Mouse (Mus musculus) kidney, postnatal 0 days (tissue): ENCODE measurements around the gene Slc7a4. TPM values are rescaled to one million over a fixed set of nuclear protein-coding genes. Genes with fewer than 3 reads are reported as not detected.

Experiments used
- ATAC-seq: fragments of 200-750 bp; cut with Nextera tagmentation; replicated peaks from 2 replicates; pipeline ENCODE4 v1.8.0; 2017; ENCODE audit warnings: low read depth, moderate number of reproducible peaks, moderate TSS enrichment, moderate library complexity; ENCODE audit not compliant: low FRiP score
- DNase-seq: peaks from one replicate; pipeline ENCODE4 v3.0.0-alpha.2; 2016; ENCODE audit warnings: low spot score
- H3K27ac ChIP-seq: fragments of 300-500 bp; sonication (generic); 2 replicates; pipeline ENCODE4 v1.5.1; 2014; ENCODE audit warnings: mild to moderate bottlenecking
- H3K27me3 ChIP-seq: fragments of 300-500 bp; sonication (generic); 2 replicates; pipeline ENCODE4 v1.6.1; 2014; ENCODE audit warnings: low read length, mixed read lengths; ENCODE audit not compliant: insufficient read depth
- H3K36me3 ChIP-seq: fragments of 300-500 bp; sonication (generic); 2 replicates; pipeline ENCODE4 v1.6.1; 2014; ENCODE audit warnings: low read length, mixed read lengths; ENCODE audit not compliant: insufficient read depth
- H3K4me1 ChIP-seq: fragments of 300-500 bp; sonication (generic); replicated peaks from 2 replicates; pipeline ENCODE4 v1.6.1; 2014; ENCODE audit warnings: antibody characterized with exemption, low read length, mixed read lengths; ENCODE audit not compliant: insufficient read depth
- H3K4me2 ChIP-seq: fragments of 300-500 bp; sonication (generic); 2 replicates; pipeline ENCODE4 v1.6.1; 2014; ENCODE audit warnings: mild to moderate bottlenecking, low read length, moderate library complexity, mixed read lengths
- H3K4me3 ChIP-seq: fragments of 300-500 bp; sonication (generic); replicated peaks from 2 replicates; pipeline ENCODE4 v1.5.1; 2014; ENCODE audit warnings: low read depth, low read length
- H3K9ac ChIP-seq: fragments of 300-500 bp; sonication (generic); 2 replicates; pipeline ENCODE4 v1.6.1; 2014; ENCODE audit warnings: low read depth, low read length
- H3K9me3 ChIP-seq: fragments of 300-500 bp; sonication (generic); replicated peaks from 2 replicates; pipeline ENCODE4 v1.6.1; 2016; ENCODE audit warnings: low read length, inconsistent platforms, mixed read lengths
- CTCF ChIP-seq: IDR thresholded peaks from 2 replicates; pipeline ENCODE4 v1.5.1; 2016; ENCODE audit warnings: antibody characterized with exemption, low read depth, mild to moderate bottlenecking, moderate library complexity
- WGBS: fragments of 180-500 bp; shearing (Covaris S2); extraction: QIAGEN DNeasy Blood & Tissue Kit; methylation state at CpG from one replicate; pipeline ENCODE4 v1.1.7; 2014; 5-methylcytosine and 5-hydroxymethylcytosine counted together
- polyA plus RNA-seq: library from polyadenylated mRNA; unstranded; fragments of >200 nt; fragmentation: Nextera tagmentation; extraction: Ambion mirVana; gene quantifications from 2 replicates; pipeline ENCODE4 v1.2.1, GENCODE M21; 2015

The Slc7a4 gene
- polyA plus RNA-seq, 1 experiment from 2014 or later = 14.3 TPM

GRCm38 (mm10) chr16:17542632-17543031 is 40.4 kb downstream of the Slc7a4 start:
- Histone ChIP-seq H3K9me3 (no peaks in the 10 kb centered on the region), H3K27me3 (no peaks in the 10 kb centered on the region), H3K9ac (no peak overlapping the region), H3K4me1 (no peaks in the 10 kb centered on the region), H3K27ac (no peak overlapping the region), H3K36me3 (no peaks in the 10 kb centered on the region), H3K4me2 (no peak overlapping the region), H3K4me3 (no peak overlapping the region)
- ATAC-seq (no peak), DNase-seq (no peak)
- WGBS = 76% methylated on average over 2 of the region's 2 CpGs
- TF ChIP-seq CTCF = no peak

- no peak overlapping the region for H3K9ac ChIP-seq
- no peaks in the 10 kb centered on the region for H3K36me3 ChIP-seq
- H3K27me3 ChIP-seq = no peaks in the 10 kb centered on the region
- ATAC-seq (no peak), DNase-seq (no peak)
- no peak overlapping the region for H3K4me2 ChIP-seq
- H3K4me1 ChIP-seq = 0 out of 2 replicates have a peak, but pooled peaks cover 3% of the 10 kb centered on the region
- H3K27ac ChIP-seq = no peak overlapping the region
- no peaks in the 10 kb centered on the region for H3K9me3 ChIP-seq
- no peak for TF ChIP-seq CTCF
- WGBS = 86% methylated on average over 3 of the region's 3 CpGs
- H3K4me3 ChIP-seq = no peak overlapping the region
These were observed 46.4 kb downstream of the Slc7a4 start for GRCm38 (mm10) chr16:17536584-17536983.

- no peaks in the 10 kb centered on the region for H3K27me3 ChIP-seq
- DNase-seq (no peak), ATAC-seq (no peak)
- 74% methylated on average over 14 of the region's 14 CpGs for WGBS
- H3K9me3 ChIP-seq = no peaks in the 10 kb centered on the region
- H3K4me3 ChIP-seq = no peak overlapping the region
- no peak overlapping the region for H3K9ac ChIP-seq
- TF ChIP-seq CTCF = no peak
- no peak overlapping the region for H3K27ac ChIP-seq
- H3K4me2 ChIP-seq = no peak overlapping the region
- H3K36me3 ChIP-seq = peaks cover 7% of the 10 kb centered on the region
- H3K4me1 ChIP-seq = 0 out of 2 replicates have a peak, but pooled peaks cover 11% of the 10 kb centered on the region
These were observed 50.2 kb downstream of the Slc7a4 start for GRCm38 (mm10) chr16:17532676-17533329.

- Histone ChIP-seq H3K4me3 (no peak overlapping the region), H3K27me3 (no peaks in the 10 kb centered on the region), H3K9me3 (no peaks in the 10 kb centered on the region), H3K36me3 (peaks cover 11% of the 10 kb centered on the region), H3K4me2 (no peak overlapping the region), H3K4me1 (0 out of 2 replicates have a peak, but pooled peaks cover 11% of the 10 kb centered on the region), H3K9ac (no peak overlapping the region), H3K27ac (no peak overlapping the region)
- DNase-seq (peak; percentile 60), ATAC-seq (no peak)
- TF ChIP-seq CTCF = peak; percentile 68
- 68% methylated on average over 4 of the region's 4 CpGs for WGBS
These were observed 50.7 kb downstream of the Slc7a4 start for GRCm38 (mm10) chr16:17532271-17532670.

GRCm38 (mm10) chr16:17530640-17531288 is 52.2 kb downstream of the Slc7a4 start, which contains the start of gene Thap7:
Gene Thap7 (minus strand): TSS chr16:17531136.
- H3K27me3 ChIP-seq = no peaks in the 10 kb centered on the region
- under 1% methylated on average over 67 of the region's 67 CpGs for WGBS
- H3K4me2 ChIP-seq = peak within 1 kb of the TSS; percentile 88
- DNase-seq = peak; percentile 97
- peak within 1 kb of the TSS; percentile 61 for H3K4me3 ChIP-seq
- peak within 1 kb of the TSS; percentile 84 for H3K9ac ChIP-seq
- H3K4me1 ChIP-seq = 0 out of 2 replicates have a peak, but pooled peaks cover 11% of the 10 kb centered on the region
- peak within 1 kb of the TSS; percentile 94 for H3K27ac ChIP-seq
- peak; percentile 97 for ATAC-seq
- no peak for TF ChIP-seq CTCF
- peaks cover 25% of the 10 kb centered on the region for H3K36me3 ChIP-seq
- H3K9me3 ChIP-seq = no peaks in the 10 kb centered on the region

- 12% methylated on average over 17 of the region's 17 CpGs for WGBS
- ATAC-seq (no peak), DNase-seq (no peak)
- 0 out of 2 replicates have a peak, but pooled peaks cover 11% of the 10 kb centered on the region for H3K4me1 ChIP-seq
- H3K36me3 ChIP-seq = peaks cover 32% of the 10 kb centered on the region
- H3K4me2 ChIP-seq = peak overlapping the region; percentile 88
- no peak for TF ChIP-seq CTCF
- no peaks in the 10 kb centered on the region for H3K9me3 ChIP-seq
- H3K9ac ChIP-seq = peak overlapping the region; percentile 84
- no peaks in the 10 kb centered on the region for H3K27me3 ChIP-seq
- H3K27ac ChIP-seq = peak overlapping the region; percentile 94
- H3K4me3 ChIP-seq = peak overlapping the region; percentile 61
These were observed 52.9 kb downstream of the Slc7a4 start for GRCm38 (mm10) chr16:17529981-17530586.
